Mouse (Mus musculus) layer of hippocampus, adult 9-10 months (tissue): ENCODE results near the gene Atic.

Experiments
- DNase-seq: peaks from one replicate; pipeline ENCODE4 v3.0.0; 2022; ENCODE audit warnings: low spot score

Gene Atic

DNA sequence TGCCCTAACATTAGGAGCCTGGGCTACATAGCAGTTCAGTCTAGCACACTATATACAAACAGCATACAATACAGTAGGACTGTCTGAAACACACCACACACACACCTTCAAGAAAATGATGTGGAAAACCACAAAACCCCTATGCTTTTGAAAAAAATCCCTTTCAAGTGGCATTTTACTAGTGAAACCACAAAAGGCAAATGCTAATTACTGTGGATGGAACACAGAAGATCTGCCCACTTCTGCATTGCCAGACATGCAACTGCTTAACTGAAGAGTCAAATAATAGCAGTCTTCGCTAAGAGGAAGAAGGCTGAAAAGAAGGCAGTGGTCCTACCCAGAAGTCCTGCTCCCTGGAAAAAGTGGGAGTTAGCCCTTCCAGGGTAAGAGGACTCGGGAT, 37.3 kb downstream of the Atic start:
- DNase-seq = no peak

GRCm38 (mm10) chr1:71595365-71595764, 38.4 kb downstream of the Atic start:
- DNase-seq = no peak

GRCm38 (mm10) chr1:71605751-71606150, 48.8 kb downstream of the Atic start:
- no peak for DNase-seq

DNA sequence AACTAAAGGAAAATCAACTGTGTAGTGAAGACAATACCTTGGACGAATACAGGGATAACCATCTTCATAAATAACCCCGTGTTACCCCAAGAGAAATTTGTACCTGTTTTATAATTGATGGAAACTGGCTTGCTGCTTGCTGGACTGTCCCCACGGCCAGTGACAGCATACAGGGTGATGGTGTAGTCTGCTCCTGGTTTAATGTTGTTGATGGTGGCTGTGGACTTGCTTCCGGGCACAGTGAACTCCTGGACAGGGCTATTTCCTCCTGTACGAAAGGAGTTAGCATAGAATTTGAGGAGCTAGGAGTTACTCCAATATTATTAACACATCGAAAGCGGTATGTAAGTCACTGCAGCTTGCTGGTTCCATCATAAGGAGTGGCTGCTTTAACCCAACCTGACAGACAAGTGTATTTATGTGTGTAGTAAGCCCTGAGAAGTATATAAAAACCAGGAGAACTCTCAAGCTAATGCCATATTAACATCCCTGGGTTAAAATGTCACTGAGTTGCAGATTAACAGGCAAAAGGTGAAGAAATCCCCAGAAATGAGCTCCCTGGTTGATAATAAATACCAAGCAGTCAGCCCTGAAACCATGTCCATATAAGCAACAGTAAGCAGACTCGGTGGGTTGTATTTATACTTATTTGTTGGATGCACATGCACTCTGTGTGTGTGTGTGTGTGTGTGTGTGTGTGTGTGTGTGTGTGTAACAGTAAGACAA, 49.8 kb downstream of the Atic start:
- DNase-seq = no peak

GRCm38 (mm10) chr1:71609057-71609775, 52.3 kb downstream of the Atic start:
- DNase-seq = no peak

GRCm38 (mm10) chr1:71609916-71610315, 53.0 kb downstream of the Atic start:
- DNase-seq = no peak

DNA sequence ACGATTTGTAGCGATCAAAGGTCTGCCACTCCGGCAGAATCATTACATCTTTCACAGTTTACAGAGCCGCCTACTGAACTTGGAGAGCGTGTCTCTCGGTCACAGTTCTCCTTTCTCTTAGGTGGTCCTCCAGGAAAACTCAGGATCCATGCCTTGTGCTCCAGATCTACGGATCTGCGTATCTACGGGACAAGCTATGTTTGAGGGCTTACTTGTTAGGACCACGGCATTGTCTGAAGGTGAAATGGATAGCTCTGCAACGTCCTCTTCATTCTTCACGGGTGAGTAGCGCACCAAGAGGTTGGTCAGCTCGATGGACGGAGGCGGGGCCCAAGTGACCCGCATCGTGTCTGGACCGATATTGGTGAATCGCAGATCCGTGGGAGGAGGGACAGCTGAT, 55.3 kb downstream of the Atic start:
- no peak for DNase-seq

DNA sequence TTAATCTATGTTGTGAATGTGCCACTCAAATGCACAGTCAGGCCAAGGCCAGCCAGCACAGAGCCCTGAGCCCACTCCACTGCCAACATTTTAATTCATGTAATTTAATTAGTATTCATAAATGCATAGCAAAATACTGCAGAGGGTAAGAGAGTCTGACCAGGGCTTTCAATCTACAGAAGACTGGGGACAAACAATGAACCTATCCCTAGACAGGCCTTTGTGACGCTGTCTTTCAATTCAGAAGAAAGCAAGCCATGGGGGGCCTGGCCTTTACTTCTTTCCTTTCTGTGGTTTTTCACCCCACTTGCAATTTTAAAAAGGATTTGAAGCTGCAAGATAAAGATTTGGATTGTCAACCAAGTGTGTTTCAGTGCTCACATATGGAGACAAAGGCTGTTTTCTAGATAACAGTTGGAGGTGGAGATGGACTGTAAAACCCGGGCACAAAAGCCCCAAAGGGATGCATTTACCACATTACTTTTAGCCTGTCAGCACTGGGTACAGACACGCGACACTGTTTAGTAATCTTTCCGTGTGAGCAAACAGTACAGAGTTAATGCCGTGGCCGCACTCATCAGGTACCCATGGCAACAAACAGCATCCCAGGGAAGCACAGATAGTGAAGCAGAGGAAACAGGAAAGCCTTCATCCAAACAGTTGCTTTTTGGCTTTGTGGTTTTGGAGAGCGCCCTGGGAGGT, 57.7 kb downstream of the Atic start:
- DNase-seq = no peak

GRCm38 (mm10) chr1:71621526-71621925, 64.6 kb downstream of the Atic start:
- DNase-seq = no peak

DNA sequence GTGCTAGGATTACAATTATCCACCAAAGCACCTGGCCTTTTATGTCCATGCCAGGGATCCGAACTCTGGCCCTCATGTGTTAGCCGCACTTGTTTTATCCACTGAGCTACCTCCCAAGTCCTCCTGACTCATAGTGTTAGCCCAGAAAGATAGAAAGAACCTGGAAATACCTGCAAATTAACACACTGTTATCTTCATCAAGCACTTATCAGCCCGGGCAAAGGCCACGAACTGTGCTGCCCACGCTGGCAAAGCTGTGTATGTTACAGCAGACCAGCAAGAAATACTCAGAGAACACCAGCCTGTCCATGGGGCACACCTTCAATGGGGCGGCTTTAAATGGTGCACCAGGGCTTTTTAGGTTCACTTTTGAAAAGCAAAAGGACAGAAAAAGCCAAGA, 66.7 kb downstream of the Atic start:
- DNase-seq = no peak
